Mouse (Mus musculus): Measurements from ENCODE around the gene Mgmt. TPM values are rescaled to one million over a fixed set of nuclear protein-coding genes. Genes with fewer than 3 reads are reported as not detected.

Gene Mgmt
- 1 to 10 TPM; 1.0 to 1.2 TPM for total RNA-seq (2021)
- long read RNA-seq, experiment 1, result 0 reads
- long read RNA-seq, experiment 2, partial matches to known transcripts, result 0 of 4 reads
- long read RNA-seq, experiment 2, other reads (novel, unspliced or antisense), result 1 of 4 reads

- no peak for TF ChIP-seq CTCF (conservative IDR thresholded peaks at IDR 0.05)
- peak within 1 kb of the TSS; percentile 50 for H3K4me3 ChIP-seq
- peak; percentile 78 to 89 for DNase-seq (ENCODE audit: low spot score in 2 of 2)
- peak within 1 kb of the TSS; percentile 58 for H3K27ac ChIP-seq
Observed at GRCm38 (mm10) chr7:136894106-136894986, at the start of gene Mgmt. Mgmt (plus strand) TSS chr7:136894614.

GRCm38 (mm10) chr7:136844835-136845234 is 49.6 kb upstream of the Mgmt start:
- no peak for TF ChIP-seq CTCF (conservative IDR thresholded peaks at IDR 0.05)
- DNase-seq (ENCODE audit: low spot score in 2 of 2), result no peak
- Histone ChIP-seq H3K27ac (no peak overlapping the region), H3K4me3 (no peak overlapping the region)

- no peak overlapping the region for H3K27ac ChIP-seq
- no peak for DNase-seq (ENCODE audit: low spot score in 2 of 2)
- no peak overlapping the region for H3K4me3 ChIP-seq
Observed at GRCm38 (mm10) chr7:136845321-136845720, 49.1 kb upstream of the Mgmt start.

GRCm38 (mm10) chr7:136846086-136846620 is 48.3 kb upstream of the Mgmt start:
- no peak overlapping the region for H3K4me3 ChIP-seq
- H3K27ac ChIP-seq, result no peak overlapping the region
- no peak for TF ChIP-seq CTCF (conservative IDR thresholded peaks at IDR 0.05)
- DNase-seq (ENCODE audit: low spot score in 2 of 2), result no peak

More at GRCm38 (mm10) chr7:136845321-136845720, 49.1 kb upstream of the Mgmt start:
- no peak for TF ChIP-seq CTCF (conservative IDR thresholded peaks at IDR 0.05)

- no peak for TF ChIP-seq CTCF (conservative IDR thresholded peaks at IDR 0.05)
- no peak overlapping the region for H3K4me3 ChIP-seq
Observed at GRCm38 (mm10) chr7:136847601-136848000, 46.8 kb upstream of the Mgmt start.

GRCm38 (mm10) chr7:136848761-136849160 is 45.7 kb upstream of the Mgmt start:
- H3K4me3 ChIP-seq, result no peak overlapping the region
- no peak for DNase-seq (ENCODE audit: low spot score in 2 of 2)
- no peak for TF ChIP-seq CTCF (conservative IDR thresholded peaks at IDR 0.05)
- H3K27ac ChIP-seq, result no peak overlapping the region

More at GRCm38 (mm10) chr7:136847601-136848000, 46.8 kb upstream of the Mgmt start:
- no peak overlapping the region for H3K27ac ChIP-seq
- no peak for DNase-seq (ENCODE audit: low spot score in 2 of 2)

- no peak for TF ChIP-seq CTCF (conservative IDR thresholded peaks at IDR 0.05)
- no peak for DNase-seq (ENCODE audit: low spot score in 2 of 2)
- Histone ChIP-seq H3K27ac (no peak overlapping the region), H3K4me3 (no peak overlapping the region)
Observed at GRCm38 (mm10) chr7:136849811-136850210, 44.6 kb upstream of the Mgmt start.

GRCm38 (mm10) chr7:136850339-136850738 is 44.1 kb upstream of the Mgmt start:
- H3K4me3 ChIP-seq, result no peak overlapping the region
- no peak for TF ChIP-seq CTCF (conservative IDR thresholded peaks at IDR 0.05)
- DNase-seq (ENCODE audit: low spot score in 2 of 2), result no peak
- H3K27ac ChIP-seq, result no peak overlapping the region

GRCm38 (mm10) chr7:136851946-136852345 is 42.5 kb upstream of the Mgmt start:
- no peak overlapping the region for H3K27ac ChIP-seq
- TF ChIP-seq CTCF (conservative IDR thresholded peaks at IDR 0.05), result no peak
- DNase-seq (ENCODE audit: low spot score in 2 of 2), result no peak
- no peak overlapping the region for H3K4me3 ChIP-seq

- no peak for DNase-seq (ENCODE audit: low spot score in 2 of 2)
Observed at GRCm38 (mm10) chr7:136852721-136853120, 41.7 kb upstream of the Mgmt start.

GRCm38 (mm10) chr7:136864677-136865463 is 29.5 kb upstream of the Mgmt start:
- H3K4me3 ChIP-seq, result no peak overlapping the region
- DNase-seq (ENCODE audit: low spot score in 2 of 2), result no peak
- H3K27ac ChIP-seq, result no peak overlapping the region
- TF ChIP-seq CTCF (conservative IDR thresholded peaks at IDR 0.05), result no peak

More at GRCm38 (mm10) chr7:136852721-136853120, 41.7 kb upstream of the Mgmt start:
- no peak overlapping the region for H3K4me3 ChIP-seq
- TF ChIP-seq CTCF (conservative IDR thresholded peaks at IDR 0.05), result no peak
- H3K27ac ChIP-seq, result no peak overlapping the region

GRCm38 (mm10) chr7:136865876-136866275 is 28.5 kb upstream of the Mgmt start:
- no peak for TF ChIP-seq CTCF (conservative IDR thresholded peaks at IDR 0.05)
- Histone ChIP-seq H3K27ac (no peak overlapping the region), H3K4me3 (no peak overlapping the region)
- no peak for DNase-seq (ENCODE audit: low spot score in 2 of 2)

- DNase-seq (ENCODE audit: low spot score in 2 of 2), result no peak
- no peak for TF ChIP-seq CTCF (conservative IDR thresholded peaks at IDR 0.05)
- H3K27ac ChIP-seq, result no peak overlapping the region
- no peak overlapping the region for H3K4me3 ChIP-seq
Observed at GRCm38 (mm10) chr7:136866535-136866934, 27.9 kb upstream of the Mgmt start.

Data from layer of hippocampus, adult 2 months (tissue).